Mouse (Mus musculus): Measurements from ENCODE around the gene Plekha6.

Plekha6 gene

GRCm38 (mm10) chr1:133274163-133274562 is 110.2 kb downstream of the Plekha6 start:
- TF ChIP-seq GATA4 (IDR thresholded peaks at IDR 0.05; ENCODE audit: insufficient replicate concordance, low read length): no peak

DNA sequence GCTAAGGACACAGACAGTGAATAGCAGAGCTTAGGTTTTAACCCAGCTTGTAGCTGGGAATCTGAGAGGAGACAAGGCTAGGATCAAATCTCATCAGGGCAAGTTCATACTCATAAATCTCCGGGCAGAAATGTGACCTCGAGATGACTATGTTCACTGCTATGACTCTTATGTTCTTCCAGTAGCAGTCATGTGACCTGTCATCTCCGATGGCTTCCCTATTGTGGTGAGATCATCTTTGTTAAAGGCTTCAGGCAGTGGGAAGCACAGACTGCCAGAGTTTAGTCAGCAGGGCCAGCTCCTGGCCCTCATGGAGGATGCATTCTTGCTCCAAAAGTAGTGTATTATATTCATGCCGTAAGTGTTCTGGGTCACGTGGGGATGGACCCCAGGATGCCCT is 113.0 kb downstream of the Plekha6 start:
- TF ChIP-seq GATA4 (IDR thresholded peaks at IDR 0.05; ENCODE audit: insufficient replicate concordance, low read length): no peak

DNA sequence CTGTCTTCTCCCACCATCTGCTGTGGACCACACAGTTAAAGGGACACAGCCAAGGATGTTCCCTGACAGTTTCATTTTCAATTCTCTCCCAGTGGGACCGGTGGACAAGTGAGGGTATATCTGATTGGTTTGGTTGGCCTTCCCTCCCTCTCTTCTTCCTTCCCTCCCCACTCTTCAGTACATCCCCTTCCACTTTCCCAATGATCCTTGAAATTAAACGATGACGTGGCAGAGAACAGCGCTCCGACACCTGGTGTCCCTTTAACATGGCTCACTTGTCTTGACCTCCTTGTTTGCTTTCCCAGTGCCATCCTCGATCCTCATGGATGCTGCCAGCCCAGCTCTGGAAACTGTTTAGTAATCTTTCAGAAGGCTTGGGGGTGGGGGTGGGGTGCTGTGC is 114.5 kb downstream of the Plekha6 start:
- no peak for TF ChIP-seq GATA4 (IDR thresholded peaks at IDR 0.05; ENCODE audit: insufficient replicate concordance, low read length)

DNA sequence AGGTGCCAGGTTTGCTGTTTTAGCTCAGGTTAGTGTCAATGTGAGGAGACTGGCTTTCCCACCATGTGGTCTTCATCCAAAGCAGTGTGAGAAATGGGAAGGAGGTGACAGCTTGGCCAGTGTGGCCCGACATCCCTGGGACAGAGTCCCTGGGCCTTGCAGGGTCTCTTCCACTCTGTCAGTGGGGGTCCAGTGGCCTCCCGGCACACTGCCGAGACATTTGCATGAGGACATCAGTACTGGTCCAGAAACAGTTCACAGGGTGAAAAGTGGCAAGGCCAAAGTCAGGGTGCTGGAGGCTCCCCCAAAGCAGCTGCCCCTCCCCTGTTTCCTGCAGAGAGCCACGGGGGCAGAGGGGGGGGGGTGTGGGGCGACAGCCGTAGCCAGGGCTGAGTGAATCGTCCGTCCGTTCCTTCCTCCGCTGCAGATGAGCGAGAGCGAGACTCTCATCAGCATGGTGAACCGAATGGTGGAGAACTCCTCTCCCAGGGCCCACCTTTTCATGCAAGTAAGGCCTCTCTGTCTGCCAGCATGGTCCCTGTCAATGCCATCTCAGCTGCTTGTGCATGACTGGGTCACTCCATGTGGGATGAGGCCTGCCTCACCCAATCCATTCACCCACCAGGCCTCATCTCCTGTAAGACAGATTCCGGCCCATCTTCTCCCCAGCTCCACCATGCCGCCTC is 115.1 kb downstream of the Plekha6 start:
- no peak for TF ChIP-seq GATA4 (IDR thresholded peaks at IDR 0.05; ENCODE audit: insufficient replicate concordance, low read length)

DNA sequence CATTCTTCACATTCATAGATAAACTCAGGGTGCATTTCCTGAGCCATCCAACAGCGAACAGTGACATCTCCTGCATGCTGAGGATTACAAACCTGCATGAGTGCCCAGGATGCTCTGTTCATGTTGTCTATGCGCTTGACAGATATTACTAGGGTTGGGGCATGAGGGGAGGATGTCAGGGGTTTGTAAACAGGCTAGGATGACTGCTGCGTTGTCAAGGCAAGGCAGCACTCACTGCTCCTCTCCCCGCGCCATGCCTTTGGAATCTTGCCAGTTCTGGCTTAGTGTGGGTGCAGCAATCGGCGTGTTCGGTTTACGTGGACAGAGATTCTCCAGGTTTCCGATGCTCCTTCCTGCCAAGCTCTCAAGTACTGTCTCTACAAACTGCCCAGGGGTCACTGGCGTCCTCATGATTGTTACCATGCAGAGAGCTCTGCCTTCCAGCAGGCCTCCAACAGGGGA is 115.7 kb downstream of the Plekha6 start:
- TF ChIP-seq GATA4 (IDR thresholded peaks at IDR 0.05; ENCODE audit: insufficient replicate concordance, low read length): no peak

- TF ChIP-seq GATA4 (IDR thresholded peaks at IDR 0.05; ENCODE audit: insufficient replicate concordance, low read length): no peak
These were observed 116.5 kb downstream of the Plekha6 start for GRCm38 (mm10) chr1:133280537-133280936.

DNA sequence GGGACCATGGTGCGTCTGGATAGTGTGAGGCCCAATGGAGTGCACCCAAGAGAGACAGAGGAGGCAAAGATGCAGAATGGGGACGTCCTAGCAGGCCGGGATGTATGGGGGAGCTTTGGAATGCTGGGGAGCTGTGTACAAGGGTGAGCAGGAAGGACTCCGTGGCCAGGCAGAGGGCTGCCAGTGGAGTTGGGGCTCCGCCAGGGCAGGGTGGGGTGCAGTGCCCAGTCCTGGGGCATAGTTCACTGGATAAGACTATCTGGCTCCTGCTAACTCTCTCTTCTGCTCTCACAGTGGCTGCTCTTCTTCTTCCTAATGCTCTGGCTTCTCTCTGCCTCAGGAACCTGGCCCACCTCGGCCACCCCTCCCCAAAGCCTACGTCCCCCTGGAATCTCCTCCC is 121.9 kb downstream of the Plekha6 start:
- TF ChIP-seq GATA4 (IDR thresholded peaks at IDR 0.05; ENCODE audit: insufficient replicate concordance, low read length): peak; percentile 75; the same call in 1 of the 2 replicates

- TF ChIP-seq GATA4 (IDR thresholded peaks at IDR 0.05; ENCODE audit: insufficient replicate concordance, low read length): no peak
These were observed 123.0 kb downstream of the Plekha6 start for GRCm38 (mm10) chr1:133287051-133287450.

DNA sequence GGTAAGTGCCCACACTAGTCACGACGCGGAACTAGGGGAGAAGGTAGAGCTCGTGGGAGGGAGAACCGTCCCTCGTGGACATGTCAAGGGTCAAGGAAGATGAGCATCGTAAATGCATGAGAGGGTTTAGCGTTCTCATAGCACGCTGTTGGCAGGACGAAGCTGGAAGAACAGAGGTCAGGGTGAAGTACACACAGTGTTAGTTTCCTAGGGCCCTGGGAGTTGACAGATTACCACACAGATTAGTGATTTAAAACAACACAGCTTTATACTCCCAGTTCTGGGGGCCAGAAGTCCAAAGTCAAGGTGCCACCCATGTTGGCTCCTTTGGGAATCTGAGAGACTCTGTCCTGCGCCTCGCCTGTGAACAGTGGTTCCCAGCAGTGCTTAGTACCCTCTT is 123.9 kb downstream of the Plekha6 start:
- TF ChIP-seq GATA4 (IDR thresholded peaks at IDR 0.05; ENCODE audit: insufficient replicate concordance, low read length): no peak

DNA sequence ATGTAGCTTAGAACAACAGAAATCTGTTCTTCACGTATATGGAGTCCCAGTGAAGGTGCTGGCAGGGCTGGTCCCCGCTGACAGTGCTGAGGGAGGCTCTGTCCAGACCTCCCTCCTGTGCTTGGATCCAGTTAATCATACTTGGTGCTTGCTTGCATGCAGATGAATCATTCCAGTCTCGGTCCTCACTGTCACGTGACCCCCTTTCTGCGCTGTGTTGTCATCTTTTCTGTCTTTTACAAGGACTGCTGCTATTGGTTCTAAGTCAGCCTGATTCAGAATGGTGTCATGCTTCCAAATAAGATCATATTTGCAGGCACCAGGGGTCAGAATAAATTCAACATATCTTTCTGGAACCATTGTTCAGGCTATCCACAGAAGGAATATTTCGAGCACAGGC is 127.9 kb downstream of the Plekha6 start:
- no peak for TF ChIP-seq GATA4 (IDR thresholded peaks at IDR 0.05; ENCODE audit: insufficient replicate concordance, low read length)

DNA sequence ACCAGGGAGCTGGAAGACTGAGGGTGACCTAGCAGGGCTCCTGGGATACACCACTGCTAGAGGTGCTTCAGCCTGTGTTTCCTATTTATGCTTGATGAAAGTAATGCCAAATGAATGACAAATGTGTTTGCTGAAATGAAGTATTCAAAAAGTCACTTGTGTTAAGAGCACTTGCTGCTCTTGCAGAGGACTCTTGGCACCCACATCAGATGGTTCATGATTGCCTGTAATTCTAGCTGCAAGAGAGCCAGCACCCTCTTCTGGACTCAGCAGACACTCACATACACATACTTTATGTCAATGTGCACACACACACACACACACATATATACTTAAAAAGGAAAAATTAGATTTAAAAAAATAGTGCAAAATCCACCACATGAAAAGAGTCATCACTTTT is 128.6 kb downstream of the Plekha6 start:
- TF ChIP-seq GATA4 (IDR thresholded peaks at IDR 0.05; ENCODE audit: insufficient replicate concordance, low read length): no peak

DNA sequence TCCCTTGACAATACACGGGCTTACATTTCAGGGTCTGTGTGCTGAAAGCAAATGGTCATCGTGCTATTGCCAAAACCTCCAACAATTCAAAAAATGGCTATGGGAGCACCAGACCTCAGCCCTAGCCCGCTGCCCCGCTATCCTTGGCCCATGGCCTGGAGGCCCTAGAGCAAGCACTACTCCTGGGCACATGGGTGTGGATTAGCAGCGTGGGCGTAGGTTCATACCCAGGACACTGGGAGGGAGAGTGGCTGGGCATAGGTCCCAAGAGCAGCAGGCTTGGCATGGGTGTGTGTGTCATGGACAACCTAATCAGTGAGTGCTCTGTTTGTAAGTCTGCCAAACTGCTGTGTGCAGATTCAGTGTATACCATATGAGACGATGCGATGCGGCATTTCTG is 132.4 kb downstream of the Plekha6 start:
- TF ChIP-seq GATA4 (IDR thresholded peaks at IDR 0.05; ENCODE audit: insufficient replicate concordance, low read length): no peak

DNA sequence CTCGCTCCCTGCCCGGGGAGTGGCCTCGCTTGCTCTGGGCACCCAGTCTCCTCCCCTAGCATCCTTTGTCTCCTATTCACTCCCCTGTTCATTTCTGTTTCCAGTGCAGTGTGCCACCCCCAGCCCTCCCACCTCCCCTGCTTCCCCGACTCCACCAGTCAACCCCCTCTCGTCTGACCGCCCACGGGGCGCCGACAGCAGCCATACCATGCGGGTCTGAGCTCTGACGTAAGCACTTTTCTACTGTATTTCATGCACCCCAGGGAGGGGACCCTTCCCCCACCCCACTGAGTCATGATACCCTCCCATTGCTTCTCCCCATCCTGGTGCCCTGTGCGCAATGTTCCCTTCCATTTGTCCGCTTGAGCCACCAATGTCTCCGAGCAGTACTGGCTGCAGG is 134.8 kb downstream of the Plekha6 start:
- no peak for TF ChIP-seq GATA4 (IDR thresholded peaks at IDR 0.05; ENCODE audit: insufficient replicate concordance, low read length)

GRCm38 (mm10) chr1:133302540-133302939 is 138.5 kb downstream of the Plekha6 start:
- no peak for TF ChIP-seq GATA4 (IDR thresholded peaks at IDR 0.05; ENCODE audit: insufficient replicate concordance, low read length)

GRCm38 (mm10) chr1:133306842-133307241 is 142.8 kb downstream of the Plekha6 start:
- TF ChIP-seq GATA4 (IDR thresholded peaks at IDR 0.05; ENCODE audit: insufficient replicate concordance, low read length): no peak

DNA sequence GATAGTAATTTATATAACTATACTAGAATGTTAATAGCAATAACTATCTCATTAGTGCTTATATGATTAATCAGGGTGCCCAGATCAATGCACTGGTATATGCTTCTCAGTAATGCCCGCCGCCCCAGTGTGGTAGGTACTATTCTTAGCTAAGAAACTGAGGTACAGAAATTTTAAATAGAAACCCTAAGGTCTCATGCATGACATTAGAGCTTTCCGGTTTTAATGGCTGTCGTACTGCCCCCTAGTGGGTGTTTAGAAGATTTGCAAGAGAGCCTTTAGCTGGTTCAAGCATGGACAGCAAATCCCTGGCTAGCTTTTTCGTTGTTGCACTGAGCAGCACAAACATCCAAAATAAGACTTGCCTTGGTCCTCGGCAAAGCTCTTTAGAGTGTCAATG is 143.3 kb downstream of the Plekha6 start:
- TF ChIP-seq GATA4 (IDR thresholded peaks at IDR 0.05; ENCODE audit: insufficient replicate concordance, low read length): no peak

DNA sequence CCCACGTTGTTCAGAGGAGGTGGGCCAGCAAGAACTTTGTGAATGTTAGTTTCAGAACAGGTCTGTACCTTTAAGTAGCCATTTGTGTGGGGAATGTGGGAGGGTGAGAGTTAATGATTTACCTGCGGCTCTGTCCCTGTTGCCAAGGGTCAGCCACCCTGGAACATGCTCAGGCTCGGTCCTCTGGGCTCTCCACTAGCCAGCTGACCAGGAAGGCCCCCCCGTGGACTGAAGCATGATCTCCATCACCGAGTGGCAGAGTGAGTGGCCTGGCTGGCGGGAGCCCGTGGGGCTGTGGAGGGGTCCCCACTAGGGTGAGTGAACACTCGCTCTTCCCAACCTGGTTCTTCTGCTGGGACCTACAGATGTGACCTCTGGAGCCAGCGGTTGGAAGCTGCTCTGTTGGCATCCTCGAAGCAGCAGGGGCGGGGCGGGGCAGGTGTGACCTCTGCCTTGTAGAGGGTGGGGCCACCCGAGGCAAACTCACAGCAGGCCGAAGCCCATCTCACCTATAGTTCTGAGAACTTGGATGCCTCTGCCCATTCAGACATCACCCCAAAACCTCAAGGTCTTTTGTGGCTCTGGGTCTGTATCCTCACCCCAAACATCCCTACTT is 145.8 kb downstream of the Plekha6 start, which contains the start of gene Golt1a:
Gene Golt1a, plus strand, starts transcription at position 149 of the 616 bp plus-strand sequence.
- no peak for TF ChIP-seq GATA4 (IDR thresholded peaks at IDR 0.05; ENCODE audit: insufficient replicate concordance, low read length)

All from liver, adult (tissue).